Mouse (Mus musculus) lung, embryonic 16.5 days (tissue): ENCODE results near the gene Elovl3. TPM values are rescaled to one million over a fixed set of nuclear protein-coding genes. Genes with fewer than 3 reads are reported as not detected.

Source experiments
- ATAC-seq: fragments of 200-750 bp; cut with Nextera tagmentation; 2 replicates; pipeline ENCODE4 v1.8.0; 2017; ENCODE audit warnings: low read depth, mild to moderate bottlenecking, moderate library complexity
- H3K27ac ChIP-seq: fragments of 300-500 bp; sonication (generic); 2 replicates; pipeline ENCODE4 v1.5.1; 2014; ENCODE audit warnings: mild to moderate bottlenecking, control low read depth, low read length
- H3K27me3 ChIP-seq: fragments of 300-500 bp; sonication (generic); 2 replicates; pipeline ENCODE4 v1.6.1; 2014; ENCODE audit warnings: low read depth, low read length, mixed read lengths; ENCODE audit not compliant: control insufficient read depth, insufficient read depth
- H3K36me3 ChIP-seq: fragments of 300-500 bp; sonication (generic); 2 replicates; pipeline ENCODE4 v1.6.1; 2014; ENCODE audit warnings: low read length; ENCODE audit not compliant: control insufficient read depth, insufficient read depth
- H3K4me1 ChIP-seq: fragments of 300-500 bp; sonication (generic); replicated peaks from 2 replicates; pipeline ENCODE4 v1.6.1; 2014; ENCODE audit warnings: low read length, mixed read lengths; ENCODE audit not compliant: control insufficient read depth, insufficient read depth
- H3K4me2 ChIP-seq: fragments of 300-500 bp; sonication (generic); 2 replicates; pipeline ENCODE4 v1.6.1; 2014; ENCODE audit warnings: low read depth, low read length, control low read depth
- H3K4me3 ChIP-seq: fragments of 300-500 bp; sonication (generic); 2 replicates; pipeline ENCODE4 v1.5.1; 2014; ENCODE audit warnings: mild to moderate bottlenecking, low read length, control low read depth
- H3K9ac ChIP-seq: fragments of 300-500 bp; sonication (generic); 2 replicates; pipeline ENCODE4 v1.6.1; 2014; ENCODE audit warnings: low read length, control low read depth
- H3K9me3 ChIP-seq: fragments of 300-500 bp; sonication (generic); 2 replicates; pipeline ENCODE4 v1.6.1; 2016; ENCODE audit warnings: low read length; ENCODE audit not compliant: control insufficient read depth
- WGBS: fragments of 180-500 bp; shearing (Covaris S2); extraction: QIAGEN DNeasy Blood & Tissue Kit; methylation state at CpG from one replicate; pipeline ENCODE4 v1.1.7; 2014; 5-methylcytosine and 5-hydroxymethylcytosine counted together
- polyA plus RNA-seq: library from polyadenylated mRNA; unstranded; fragments of >200 nt; fragmentation: Nextera tagmentation; extraction: Ambion mirVana; gene quantifications from 2 replicates; pipeline ENCODE4 v1.2.1, GENCODE M21; 2015

Elovl3 gene
- 0.10 TPM in 1 of 2 replicates, not detected in the other for polyA plus RNA-seq

GRCm38 (mm10) chr19:46131694-46132525 lies at the start of gene Elovl3:
Gene Elovl3, plus strand, starts transcription at chr19:46131897.
- Histone ChIP-seq H3K4me1 (peaks cover 19% of the 10 kb centered on the region), H3K27ac (no peak within 1 kb of the TSS), H3K9ac (no peak within 1 kb of the TSS; the same call in 1 of the 2 replicates), H3K4me2 (peak within 1 kb of the TSS; percentile 60), H3K4me3 (peak within 1 kb of the TSS; percentile 41), H3K36me3 (no peaks in the 10 kb centered on the region), H3K27me3 (peaks cover 60% of the 10 kb centered on the region), H3K9me3 (no peaks in the 10 kb centered on the region)
- peak; percentile 81 for ATAC-seq
- WGBS, result 4% methylated on average over 31 of the region's 31 CpGs

DNA sequence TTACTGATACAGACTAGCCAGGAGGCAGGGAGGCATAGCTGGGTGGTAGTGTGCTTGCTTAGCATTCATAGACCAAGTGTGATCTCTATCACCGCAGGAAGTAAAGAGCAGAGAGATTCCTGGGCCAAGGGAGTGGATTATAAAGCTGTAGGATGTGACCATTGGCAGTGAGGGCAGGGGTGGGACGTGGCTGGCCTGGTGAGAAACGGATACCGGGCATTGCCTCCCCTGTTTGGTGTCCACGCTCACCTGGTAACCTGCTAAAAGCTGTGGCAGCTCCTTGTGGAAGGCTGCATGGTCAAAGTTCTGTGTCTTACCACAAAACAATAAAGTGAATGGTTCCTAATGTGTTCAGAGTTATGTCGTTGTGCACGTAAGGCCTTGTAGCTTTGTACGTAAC lies 46.5 kb upstream of the Elovl3 start:
- H3K9me3 ChIP-seq, result no peaks in the 10 kb centered on the region
- H3K4me3 ChIP-seq, result no peak overlapping the region
- no peaks in the 10 kb centered on the region for H3K4me1 ChIP-seq
- peaks cover 36% of the 10 kb centered on the region for H3K36me3 ChIP-seq
- no peak overlapping the region for H3K9ac ChIP-seq
- 94% methylated on average over 8 of the region's 8 CpGs for WGBS
- no peak overlapping the region for H3K27ac ChIP-seq
- no peak overlapping the region for H3K4me2 ChIP-seq
- H3K27me3 ChIP-seq, result no peaks in the 10 kb centered on the region
- no peak for ATAC-seq

- WGBS, result 53% methylated on average over 3 of the region's 3 CpGs
- no peak overlapping the region for H3K9ac ChIP-seq
- H3K4me3 ChIP-seq, result no peak overlapping the region
- H3K4me2 ChIP-seq, result no peak overlapping the region
- no peaks in the 10 kb centered on the region for H3K9me3 ChIP-seq
- H3K27me3 ChIP-seq, result no peaks in the 10 kb centered on the region
- no peak for ATAC-seq
- H3K36me3 ChIP-seq, result peaks cover 35% of the 10 kb centered on the region
- no peaks in the 10 kb centered on the region for H3K4me1 ChIP-seq
- H3K27ac ChIP-seq, result no peak overlapping the region
Observed at GRCm38 (mm10) chr19:46086337-46086736, 45.4 kb upstream of the Elovl3 start.

GRCm38 (mm10) chr19:46087871-46088270 lies 43.8 kb upstream of the Elovl3 start:
- peaks cover 21% of the 10 kb centered on the region for H3K36me3 ChIP-seq
- no peaks in the 10 kb centered on the region for H3K9me3 ChIP-seq
- H3K4me1 ChIP-seq, result no peaks in the 10 kb centered on the region
- no peak overlapping the region for H3K27ac ChIP-seq
- no peak overlapping the region for H3K4me3 ChIP-seq
- no peak overlapping the region for H3K9ac ChIP-seq
- 65% methylated on average over 7 of the region's 7 CpGs for WGBS
- H3K27me3 ChIP-seq, result no peaks in the 10 kb centered on the region
- ATAC-seq, result no peak
- no peak overlapping the region for H3K4me2 ChIP-seq

GRCm38 (mm10) chr19:46091641-46092040 lies 40.1 kb upstream of the Elovl3 start:
- H3K4me1 ChIP-seq, result no peaks in the 10 kb centered on the region
- H3K9ac ChIP-seq, result no peak overlapping the region
- no peaks in the 10 kb centered on the region for H3K36me3 ChIP-seq
- ATAC-seq, result no peak
- 80% methylated on average over 4 of the region's 4 CpGs for WGBS
- H3K4me2 ChIP-seq, result no peak overlapping the region
- H3K9me3 ChIP-seq, result peaks cover 3% of the 10 kb centered on the region; the same call in 1 of the 2 replicates
- no peak overlapping the region for H3K27ac ChIP-seq
- no peaks in the 10 kb centered on the region for H3K27me3 ChIP-seq
- H3K4me3 ChIP-seq, result no peak overlapping the region

- ATAC-seq, result no peak
- no peak overlapping the region for H3K4me3 ChIP-seq
- H3K27ac ChIP-seq, result no peak overlapping the region
- no peaks in the 10 kb centered on the region for H3K36me3 ChIP-seq
- peaks cover 3% of the 10 kb centered on the region; the same call in 1 of the 2 replicates for H3K9me3 ChIP-seq
- no peak overlapping the region for H3K9ac ChIP-seq
- H3K4me1 ChIP-seq, result no peaks in the 10 kb centered on the region
- no peak overlapping the region for H3K4me2 ChIP-seq
- WGBS, result 96% methylated on average over 2 of the region's 2 CpGs
- no peaks in the 10 kb centered on the region for H3K27me3 ChIP-seq
Observed at GRCm38 (mm10) chr19:46094144-46094543, 37.6 kb upstream of the Elovl3 start.

DNA sequence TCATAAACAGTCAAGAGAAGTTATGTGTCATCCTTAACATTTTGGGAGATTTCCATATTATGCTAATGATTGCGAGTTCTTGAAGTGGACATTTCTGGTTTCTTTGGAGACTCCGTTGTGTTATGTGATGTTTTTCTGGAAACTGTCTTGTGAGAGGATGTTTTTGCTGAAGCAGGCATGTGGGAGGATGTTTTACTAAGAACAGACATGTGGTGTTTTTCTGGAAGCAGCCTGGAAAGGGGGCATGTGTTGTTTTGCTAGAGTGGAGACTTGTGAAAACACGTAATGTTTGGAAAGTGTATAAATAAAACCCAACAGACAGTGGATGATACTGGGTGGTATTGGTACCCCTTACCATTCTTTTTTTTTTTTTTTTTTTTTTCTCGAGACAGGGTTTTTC lies 36.4 kb upstream of the Elovl3 start:
- no peak for ATAC-seq
- H3K9ac ChIP-seq, result no peak overlapping the region
- H3K9me3 ChIP-seq, result peaks cover 3% of the 10 kb centered on the region; the same call in 1 of the 2 replicates
- H3K27ac ChIP-seq, result no peak overlapping the region
- H3K4me3 ChIP-seq, result no peak overlapping the region
- no peaks in the 10 kb centered on the region for H3K27me3 ChIP-seq
- H3K36me3 ChIP-seq, result no peaks in the 10 kb centered on the region
- no peak overlapping the region for H3K4me2 ChIP-seq
- WGBS, result 73% methylated on average over 4 of the region's 4 CpGs
- no peaks in the 10 kb centered on the region for H3K4me1 ChIP-seq

DNA sequence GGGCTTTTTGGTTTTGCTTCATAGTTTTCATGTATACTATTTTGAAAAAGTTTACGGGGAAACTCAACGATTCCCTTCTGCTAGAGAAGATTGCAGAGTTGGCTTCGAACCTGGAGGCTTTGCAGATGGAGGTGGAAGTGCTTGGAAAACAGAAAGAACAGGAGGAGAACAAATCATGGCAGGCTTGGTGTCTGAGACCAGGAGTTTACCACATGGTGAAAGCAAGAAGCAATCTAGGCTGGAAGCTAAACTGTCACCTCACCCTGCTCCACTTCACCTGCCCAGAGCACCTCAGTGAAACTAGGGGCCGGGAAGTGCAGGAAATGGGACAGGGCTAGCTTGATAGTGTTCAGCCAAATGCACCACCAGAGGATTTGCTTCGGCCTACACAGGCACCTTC lies 35.3 kb upstream of the Elovl3 start:
- no peaks in the 10 kb centered on the region for H3K4me1 ChIP-seq
- WGBS, result 78% methylated on average over 5 of the region's 5 CpGs
- H3K4me2 ChIP-seq, result no peak overlapping the region
- no peaks in the 10 kb centered on the region for H3K36me3 ChIP-seq
- no peak overlapping the region for H3K9ac ChIP-seq
- H3K9me3 ChIP-seq, result peaks cover 3% of the 10 kb centered on the region; the same call in 1 of the 2 replicates
- no peak overlapping the region for H3K27ac ChIP-seq
- no peaks in the 10 kb centered on the region for H3K27me3 ChIP-seq
- H3K4me3 ChIP-seq, result no peak overlapping the region
- no peak for ATAC-seq

DNA sequence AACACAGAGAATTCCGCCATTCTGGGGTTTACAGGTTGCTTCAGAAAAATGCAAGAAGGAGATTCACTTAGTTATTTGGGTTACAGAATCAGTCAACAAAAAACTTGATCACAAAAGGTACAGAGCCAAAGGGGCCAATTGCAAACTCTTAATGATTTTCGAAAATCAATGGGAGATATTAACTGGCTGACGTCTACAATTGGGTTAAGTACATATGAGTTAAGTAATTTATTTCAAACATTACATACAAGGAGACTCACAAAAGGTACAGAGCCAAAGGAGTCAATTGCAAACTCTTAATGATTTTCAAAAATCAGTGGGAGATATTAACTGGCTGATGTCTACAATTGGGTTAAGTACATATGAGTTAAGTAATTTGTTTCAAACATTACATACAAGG lies 32.1 kb upstream of the Elovl3 start:
- no peak overlapping the region for H3K9ac ChIP-seq
- no peaks in the 10 kb centered on the region for H3K27me3 ChIP-seq
- no peaks in the 10 kb centered on the region for H3K4me1 ChIP-seq
- H3K4me2 ChIP-seq, result no peak overlapping the region
- no peak overlapping the region for H3K27ac ChIP-seq
- no peaks in the 10 kb centered on the region for H3K36me3 ChIP-seq
- H3K9me3 ChIP-seq, result no peaks in the 10 kb centered on the region
- WGBS, result 91% methylated on average over 3 of the region's 3 CpGs
- ATAC-seq, result no peak
- H3K4me3 ChIP-seq, result no peak overlapping the region
